Mouse (Mus musculus): ENCODE measurements around the gene Gm11444. TPM values are rescaled to one million over a fixed set of nuclear protein-coding genes. Genes with fewer than 3 reads are reported as not detected.

Gene Gm11444
- polyA plus RNA-seq, 1 experiment: not detected

DNA sequence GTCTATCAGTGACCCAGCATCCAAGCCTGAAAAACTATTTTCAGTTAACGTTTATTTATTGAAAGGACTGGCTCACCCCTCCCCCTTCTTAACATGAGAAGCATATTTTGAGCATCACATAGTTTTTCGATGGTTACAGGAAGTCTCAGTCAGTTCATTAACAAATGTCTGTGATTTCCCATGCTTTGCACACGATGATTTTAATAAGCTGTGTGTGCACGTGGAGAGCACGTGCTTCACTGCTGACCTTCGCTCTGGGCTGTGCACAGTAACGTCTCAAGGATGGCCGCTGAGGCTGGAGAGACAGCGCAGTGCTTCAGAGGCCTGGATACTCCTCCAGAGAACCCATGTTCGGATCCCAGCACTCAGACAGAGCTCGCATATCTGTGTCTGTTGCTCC is 42.8 kb downstream of the Gm11444 start:
- no peak overlapping the region for H3K4me3 ChIP-seq
- H3K4me2 ChIP-seq (ENCODE audit: low read depth): no peak overlapping the region
- no peak for TF ChIP-seq CEBPB (IDR thresholded peaks at IDR 0.05; ENCODE audit: insufficient read depth, poor library complexity, severe bottlenecking)
- no peak for TF ChIP-seq MAX (IDR thresholded peaks at IDR 0.05; ENCODE audit: low read depth)
- TF ChIP-seq MYOD1 (IDR thresholded peaks at IDR 0.05; ENCODE audit: control insufficient read depth in 1 of 3, insufficient read length in 2 of 3, low read depth in 2 of 3): no peak
- H3K36me3 ChIP-seq (ENCODE audit: control insufficient read depth, insufficient read depth): no peaks in the 10 kb centered on the region
- no peak overlapping the region for H3ac ChIP-seq (ENCODE audit: control insufficient read depth, insufficient read length)
- H3K79me2 ChIP-seq (ENCODE audit: control insufficient read depth, insufficient read depth): no peaks in the 10 kb centered on the region
- H3K27me3 ChIP-seq (ENCODE audit: control insufficient read depth, insufficient read depth, insufficient read length): no peaks in the 10 kb centered on the region

DNA sequence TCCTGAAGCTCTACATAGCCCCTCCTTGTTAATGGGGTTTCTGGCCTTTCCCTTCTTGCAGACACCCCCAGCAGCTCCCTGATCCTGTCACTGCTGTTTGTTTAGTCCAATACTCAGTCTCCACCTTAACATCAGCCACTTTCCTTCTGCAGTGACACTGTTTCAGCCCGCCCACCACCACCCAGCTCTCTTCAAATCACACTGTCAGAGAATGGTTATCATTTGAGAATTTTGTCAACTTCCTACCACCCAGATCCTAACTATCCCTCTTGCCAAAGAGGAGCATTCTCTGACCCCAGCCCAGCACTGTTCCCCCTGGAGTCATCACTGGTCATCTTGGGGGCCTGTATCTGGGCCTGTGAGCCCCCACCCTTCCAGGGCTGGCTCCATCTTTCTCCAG is 44.4 kb downstream of the Gm11444 start:
- Histone ChIP-seq H3K36me3 (ENCODE audit: control insufficient read depth, insufficient read depth) (no peaks in the 10 kb centered on the region), H3K79me2 (ENCODE audit: control insufficient read depth, insufficient read depth) (no peaks in the 10 kb centered on the region), H3ac (ENCODE audit: control insufficient read depth, insufficient read length) (no peak overlapping the region), H3K4me3 (no peak overlapping the region), H3K4me2 (ENCODE audit: low read depth) (no peak overlapping the region), H3K27me3 (ENCODE audit: control insufficient read depth, insufficient read depth, insufficient read length) (no peaks in the 10 kb centered on the region)
- TF ChIP-seq TCF3 (IDR thresholded peaks at IDR 0.05; ENCODE audit: insufficient read length, low read depth) (no peak), SRF (IDR thresholded peaks at IDR 0.05; ENCODE audit: control insufficient read depth, insufficient read length, low read depth) (no peak), USF1 (IDR thresholded peaks at IDR 0.05; ENCODE audit: low read depth) (no peak), MYOD1 (IDR thresholded peaks at IDR 0.05; ENCODE audit: control insufficient read depth in 1 of 3, insufficient read length in 2 of 3, low read depth in 2 of 3) (no peak), POLR2AphosphoS2 (IDR thresholded peaks at IDR 0.05; ENCODE audit: insufficient read length, low read depth) (no peak), REST (IDR thresholded peaks at IDR 0.05; ENCODE audit: insufficient read depth, insufficient read length) (no peak), CEBPB (IDR thresholded peaks at IDR 0.05; ENCODE audit: insufficient read depth, poor library complexity, severe bottlenecking) (no peak), MYOG (IDR thresholded peaks at IDR 0.05; ENCODE audit: control insufficient read depth in 1 of 3, insufficient read depth in 1 of 3, insufficient read length in 2 of 3, low read depth in 2 of 3) (no peak), TCF12 (IDR thresholded peaks at IDR 0.05; ENCODE audit: insufficient read depth, poor library complexity, severe bottlenecking) (no peak), POLR2A (IDR thresholded peaks at IDR 0.05; ENCODE audit: insufficient read length, low read depth) (no peak), MAX (IDR thresholded peaks at IDR 0.05; ENCODE audit: low read depth) (no peak), E2F4 (IDR thresholded peaks at IDR 0.05; ENCODE audit: insufficient read depth) (no peak)

- no peaks in the 10 kb centered on the region for H3K36me3 ChIP-seq (ENCODE audit: control insufficient read depth, insufficient read depth)
- H3ac ChIP-seq (ENCODE audit: control insufficient read depth, insufficient read length): no peak overlapping the region
- TF ChIP-seq MYOG (IDR thresholded peaks at IDR 0.05; ENCODE audit: control insufficient read depth in 1 of 3, insufficient read depth in 1 of 3, insufficient read length in 2 of 3, low read depth in 2 of 3) (no peak), E2F4 (IDR thresholded peaks at IDR 0.05; ENCODE audit: insufficient read depth) (no peak), REST (IDR thresholded peaks at IDR 0.05; ENCODE audit: insufficient read depth, insufficient read length) (no peak), POLR2AphosphoS2 (IDR thresholded peaks at IDR 0.05; ENCODE audit: insufficient read length, low read depth) (no peak), POLR2A (IDR thresholded peaks at IDR 0.05; ENCODE audit: insufficient read length, low read depth) (no peak), CEBPB (IDR thresholded peaks at IDR 0.05; ENCODE audit: insufficient read depth, poor library complexity, severe bottlenecking) (no peak), USF1 (IDR thresholded peaks at IDR 0.05; ENCODE audit: low read depth) (no peak), MAX (IDR thresholded peaks at IDR 0.05; ENCODE audit: low read depth) (no peak), TCF3 (IDR thresholded peaks at IDR 0.05; ENCODE audit: insufficient read length, low read depth) (no peak), SRF (IDR thresholded peaks at IDR 0.05; ENCODE audit: control insufficient read depth, insufficient read length, low read depth) (no peak), MYOD1 (IDR thresholded peaks at IDR 0.05; ENCODE audit: control insufficient read depth in 1 of 3, insufficient read length in 2 of 3, low read depth in 2 of 3) (no peak), TCF12 (IDR thresholded peaks at IDR 0.05; ENCODE audit: insufficient read depth, poor library complexity, severe bottlenecking) (no peak)
- H3K27me3 ChIP-seq (ENCODE audit: control insufficient read depth, insufficient read depth, insufficient read length): no peaks in the 10 kb centered on the region
- no peak overlapping the region for H3K4me3 ChIP-seq
- H3K4me2 ChIP-seq (ENCODE audit: low read depth): no peak overlapping the region
- H3K79me2 ChIP-seq (ENCODE audit: control insufficient read depth, insufficient read depth): no peaks in the 10 kb centered on the region
Observed at GRCm38 (mm10) chr11:85804048-85804447, 46.1 kb downstream of the Gm11444 start.

DNA sequence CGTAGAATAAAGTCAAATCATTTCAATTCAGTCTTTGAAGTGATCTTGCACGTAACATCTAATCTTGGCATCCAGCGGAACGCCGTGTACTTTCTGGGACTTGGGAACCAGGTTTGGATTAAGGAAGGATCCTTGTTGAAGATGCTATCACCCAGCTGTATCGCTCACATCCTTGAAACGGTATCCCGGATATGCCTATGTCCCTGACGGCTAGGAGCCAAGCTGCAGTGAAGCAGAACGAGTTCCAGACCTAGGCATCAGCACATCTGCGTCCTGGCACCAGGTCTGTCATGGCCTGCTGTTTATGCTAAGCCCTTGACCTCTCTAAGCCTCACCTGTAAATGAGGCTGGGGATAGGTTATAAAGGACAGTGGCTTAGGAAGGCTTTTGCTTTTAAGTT is 49.8 kb downstream of the Gm11444 start:
- Histone ChIP-seq H3K36me3 (ENCODE audit: control insufficient read depth, insufficient read depth) (no peaks in the 10 kb centered on the region), H3K4me2 (ENCODE audit: low read depth) (no peak overlapping the region), H3K79me2 (ENCODE audit: control insufficient read depth, insufficient read depth) (no peaks in the 10 kb centered on the region), H3K27me3 (ENCODE audit: control insufficient read depth, insufficient read depth, insufficient read length) (peaks cover 5% of the 10 kb centered on the region), H3K4me3 (no peak overlapping the region), H3ac (ENCODE audit: control insufficient read depth, insufficient read length) (no peak overlapping the region)
- TF ChIP-seq MYOD1 (IDR thresholded peaks at IDR 0.05; ENCODE audit: control insufficient read depth in 1 of 3, insufficient read length in 2 of 3, low read depth in 2 of 3): no peak
- TF ChIP-seq POLR2A (IDR thresholded peaks at IDR 0.05; ENCODE audit: insufficient read length, low read depth): no peak
- TF ChIP-seq MYOG (IDR thresholded peaks at IDR 0.05; ENCODE audit: control insufficient read depth in 1 of 3, insufficient read depth in 1 of 3, insufficient read length in 2 of 3, low read depth in 2 of 3): no peak

GRCm38 (mm10) chr11:85799856-85800255 is 50.3 kb downstream of the Gm11444 start:
- Histone ChIP-seq H3ac (ENCODE audit: control insufficient read depth, insufficient read length) (no peak overlapping the region), H3K27me3 (ENCODE audit: control insufficient read depth, insufficient read depth, insufficient read length) (peaks cover 5% of the 10 kb centered on the region), H3K79me2 (ENCODE audit: control insufficient read depth, insufficient read depth) (no peaks in the 10 kb centered on the region), H3K4me3 (no peak overlapping the region), H3K36me3 (ENCODE audit: control insufficient read depth, insufficient read depth) (no peaks in the 10 kb centered on the region), H3K4me2 (ENCODE audit: low read depth) (no peak overlapping the region)
- TF ChIP-seq TCF3 (IDR thresholded peaks at IDR 0.05; ENCODE audit: insufficient read length, low read depth): no peak
- no peak for TF ChIP-seq MAX (IDR thresholded peaks at IDR 0.05; ENCODE audit: low read depth)
- no peak for TF ChIP-seq MYOG (IDR thresholded peaks at IDR 0.05; ENCODE audit: control insufficient read depth in 1 of 3, insufficient read depth in 1 of 3, insufficient read length in 2 of 3, low read depth in 2 of 3)
- no peak for TF ChIP-seq CEBPB (IDR thresholded peaks at IDR 0.05; ENCODE audit: insufficient read depth, poor library complexity, severe bottlenecking)

Measured in myocyte (in vitro differentiated cells).